Mouse (Mus musculus) myocyte (in vitro differentiated cells): ENCODE data around the gene Ppm1k.

ENCODE experiments used
- MAX ChIP-seq: IDR thresholded peaks from one replicate; pipeline ENCODE4 v1.6.1; 2011; ENCODE audit warnings: low read depth, mild to moderate bottlenecking, control low read depth
- POLR2A ChIP-seq: IDR thresholded peaks from one replicate; pipeline ENCODE4 v1.6.1; 2011; ENCODE audit warnings: low read depth, mild to moderate bottlenecking, control low read depth, moderate library complexity; ENCODE audit not compliant: insufficient read length

GRCm38 (mm10) chr6:57570170-57570974, 35.1 kb upstream of the Ppm1k start:
- no peak for TF ChIP-seq MAX
- no peak for TF ChIP-seq POLR2A
